19 mouse cellular contexts compared by ENCODE assay signal in the genomic region with DNA sequence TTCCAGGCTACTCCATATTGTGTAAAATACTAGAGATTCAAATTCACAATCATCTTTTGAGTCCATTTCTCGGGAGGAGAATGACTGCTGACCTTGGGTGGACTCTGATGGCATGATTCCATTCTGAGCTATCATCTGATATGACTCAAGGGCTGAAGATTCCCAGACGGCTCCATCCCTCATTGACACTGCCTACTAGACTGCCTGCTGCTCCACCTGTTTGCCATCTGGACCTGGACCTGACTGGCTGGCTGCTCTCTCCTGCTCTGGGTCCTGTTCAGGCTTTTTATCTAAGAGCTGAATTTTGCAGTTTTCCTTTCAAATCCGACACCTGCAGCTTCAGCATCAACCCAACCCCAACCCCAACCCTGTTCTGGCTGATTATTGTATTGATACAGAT. TPM values are rescaled to one million over a fixed set of nuclear protein-coding genes. Genes with fewer than 3 reads are reported as not detected.
DNase-seq lines count a peak whose midpoint lies in the region; ATAC-seq and TF ChIP-seq lines count a peak whose summit lies in the region.
"Had no signal": no experiment of that assay in that cellular context is flagged by ENCODE, and none has a peak within 500 bp of the region (broad histone marks: within the 10 kb centered on the region; RNA-seq: fewer than 3 reads in every experiment).

No protein-coding gene starts in this region.

- no peak; the same call in 1 of the 2 replicates for TF ChIP-seq POLR2A in cerebellum, adult 2 months (IDR thresholded peaks at IDR 0.05; ENCODE audit: borderline replicate concordance, insufficient read depth, low read length)

- TF ChIP-seq CTCF in cerebellum, adult 2 months (IDR thresholded peaks at IDR 0.05; ENCODE audit: borderline replicate concordance, insufficient read depth, low read depth, low read length) = no peak

- WGBS in cerebellum, adult 2 months = 9% methylated on average over 3 of the region's 3 CpGs

- peak; percentile 94 for ATAC-seq in cerebellum, adult (ENCODE audit: insufficient number of reproducible peaks, low FRiP score, low TSS enrichment)
- ATAC-seq: CD4-positive, CD25-positive, alpha-beta regulatory T cell, adult 4 months; forebrain, embryonic 13.5 days; forebrain, postnatal 0 days; intestine, embryonic 15.5 days had no signal

- no peaks in the 10 kb centered on the region for H3K27me3 ChIP-seq in cerebellum, adult 2 months (ENCODE audit: control insufficient read depth, insufficient read depth, low read length)
- H3K27me3 ChIP-seq: forebrain, embryonic 13.5 days; heart, embryonic 15.5 days; intestine, embryonic 15.5 days had no signal

- peaks cover 33% of the 10 kb centered on the region for H3K4me1 ChIP-seq in cerebellum, adult 2 months (ENCODE audit: control insufficient read depth, insufficient read depth, low read length)
- H3K4me1 ChIP-seq: embryonic facial prominence, embryonic 10.5 days; forebrain, embryonic 13.5 days; heart, embryonic 15.5 days; hindbrain, embryonic 10.5 days; intestine, embryonic 15.5 days had no signal

- no peak for DNase-seq in cerebellum, postnatal 4 days (ENCODE audit: low spot score in 2 of 2)
- DNase-seq in cerebellum, adult 2 months = peak; percentile 88 to 97
- peak; percentile 78 to 79 for DNase-seq in cerebellum, postnatal 10 days
- DNase-seq in right cerebral cortex, postnatal 4 days = no peak
- DNase-seq in MN1 (ENCODE audit: low spot score) = no peak
- DNase-seq in adipocyte (ENCODE audit: low spot score) = no peak
- DNase-seq: adrenal gland, postnatal 14 days; B cell, adult 2 months; forebrain, postnatal 0 days; gastrocnemius, postnatal 14 days; heart, adult 2 months had no signal

- no peak overlapping the region for H3K4me3 ChIP-seq in cerebellum, adult 2 months (replicated peaks; ENCODE audit: insufficient read depth, low read depth, low read length)
- H3K4me3 ChIP-seq: embryonic facial prominence, embryonic 10.5 days; forebrain, embryonic 13.5 days; heart, adult 2 months; heart, embryonic 15.5 days; hindbrain, embryonic 10.5 days; intestine, embryonic 15.5 days had no signal

- peak overlapping the region; percentile 44; the same call in 1 of the 2 replicates for H3K27ac ChIP-seq in cerebellum, adult 2 months (ENCODE audit: insufficient read depth, low read length)
- H3K27ac ChIP-seq: embryonic facial prominence, embryonic 10.5 days; forebrain, embryonic 13.5 days; heart, adult 2 months; heart, embryonic 15.5 days; hindbrain, embryonic 10.5 days; hindbrain, embryonic 14.5 days; intestine, embryonic 15.5 days had no signal

RNA-seq across cellular contexts. Expression of gene Syne1, which starts 46.5 kb away (rescaled TPM):
- polyA plus RNA-seq in cerebellum, adult 2 months (2012; rRNA removed) = 295 and 355 TPM in 2 replicates

Comparison
In these comparisons a context has a peak if more than half of its experiments do, and no peak if none do; other contexts are left out.
1. DNase-seq: peak in cerebellum, adult 2 months (2 of 2) and cerebellum, postnatal 10 days (2 of 2); none in cerebellum, postnatal 4 days (0 of 2), right cerebral cortex, postnatal 4 days (single experiment), MN1 (single experiment) and adipocyte (single experiment).